Mouse (Mus musculus) liver, adult 2 months (tissue): ENCODE results near the gene Proser3. TPM values are rescaled to one million over a fixed set of nuclear protein-coding genes. Genes with fewer than 3 reads are reported as not detected.

Source experiments
- DNase-seq: peaks from one replicate; pipeline ENCODE4 v3.0.0-alpha.2; 2011; ENCODE audit warnings: low read depth, low spot score; ENCODE audit errors: extremely low read depth
- H3K27ac ChIP-seq: fragments of 200-500 bp; replicated peaks from 2 replicates; pipeline ENCODE4 v1.5.1; 2012; ENCODE audit warnings: low read depth, mild to moderate bottlenecking, control low read depth, inconsistent platforms, low read length; ENCODE audit not compliant: insufficient read depth
- H3K27me3 ChIP-seq: fragments of 200-500 bp; 2 replicates; pipeline ENCODE4 v1.6.1; 2012; ENCODE audit warnings: mild to moderate bottlenecking, moderate library complexity, low read length, inconsistent platforms; ENCODE audit not compliant: control insufficient read depth, insufficient read depth
- H3K36me3 ChIP-seq: fragments of 200-500 bp; 2 replicates; pipeline ENCODE4 v1.6.1; 2012; ENCODE audit warnings: low read length, inconsistent platforms; ENCODE audit not compliant: control insufficient read depth, insufficient read depth
- H3K4me1 ChIP-seq: fragments of 200-500 bp; 2 replicates; pipeline ENCODE4 v1.6.1; 2011; ENCODE audit warnings: low read length; ENCODE audit not compliant: control insufficient read depth, insufficient read depth
- H3K4me3 ChIP-seq: fragments of 200-500 bp; 2 replicates; pipeline ENCODE4 v1.5.1; 2011; ENCODE audit warnings: low read depth, mild to moderate bottlenecking, control low read depth, low read length, moderate library complexity; ENCODE audit not compliant: insufficient read depth
- H3K79me2 ChIP-seq: fragments of 200-500 bp; 2 replicates; pipeline ENCODE4 v1.6.1; 2012; ENCODE audit warnings: inconsistent platforms, mild to moderate bottlenecking, low read length, moderate library complexity; ENCODE audit not compliant: control insufficient read depth, insufficient read depth
- H3K9ac ChIP-seq: fragments of 200-500 bp; 2 replicates; pipeline ENCODE4 v1.6.1; 2012; ENCODE audit warnings: low read depth, mild to moderate bottlenecking, control low read depth, inconsistent platforms, low read length
- CTCF ChIP-seq: fragments of 200-500 bp; IDR thresholded peaks from 2 replicates; pipeline ENCODE4 v1.5.1; 2011; ENCODE audit warnings: low read depth, low read length, control low read depth
- POLR2A ChIP-seq: fragments of 200-500 bp; IDR thresholded peaks from 2 replicates; pipeline ENCODE4 v1.6.1; 2011; ENCODE audit warnings: low read length, control low read depth; ENCODE audit not compliant: insufficient read depth; ENCODE audit errors: extremely low read depth
- WGBS: fragments of 180-500 bp; shearing (Covaris S2); methylation state at CpG from one replicate; pipeline ENCODE4 v1.1.7; 2018; 5-methylcytosine and 5-hydroxymethylcytosine counted together
- polyA plus RNA-seq: library from polyadenylated mRNA; depleted of rRNA; stranded (reverse); fragments of >200 nt; gene quantifications from 2 replicates; pipeline ENCODE4 v1.2.3, GENCODE M21; 2012; rRNA removed
- total RNA-seq: library from RNA; depleted of rRNA; stranded (reverse); fragments of >200 nt; gene quantifications from 2 replicates; pipeline ENCODE4 v1.2.3, GENCODE M21; 2014; rRNA removed

Proser3 gene
- total and polyA plus RNA-seq, 2 experiments, result 1.6 to 4.5 TPM

- peak; percentile 95 for DNase-seq
- Histone ChIP-seq H3K27me3 (no peaks in the 10 kb centered on the region), H3K9ac (peak within 1 kb of the TSS; percentile 90), H3K4me3 (peak within 1 kb of the TSS; percentile 86), H3K36me3 (no peaks in the 10 kb centered on the region), H3K4me1 (no peaks in the 10 kb centered on the region), H3K27ac (peak within 1 kb of the TSS; percentile 98), H3K79me2 (no peaks in the 10 kb centered on the region; the same call in 1 of the 2 replicates)
- peak; percentile 78; the same call in 1 of the 2 replicates for TF ChIP-seq POLR2A
- peak; percentile 34 for TF ChIP-seq CTCF
- 16% methylated on average over 11 of the region's 11 CpGs for WGBS
Observed at GRCm38 (mm10) chr7:30493401-30493931, 58.6 kb downstream of the Proser3 start, which contains the start of gene Prodh2. Gene Prodh2, plus strand, starts transcription at chr7:30493622.

GRCm38 (mm10) chr7:30492765-30493164, 59.3 kb downstream of the Proser3 start:
- Histone ChIP-seq H3K79me2 (no peaks in the 10 kb centered on the region; the same call in 1 of the 2 replicates), H3K27me3 (no peaks in the 10 kb centered on the region), H3K4me1 (no peaks in the 10 kb centered on the region), H3K9ac (peak overlapping the region; percentile 52), H3K36me3 (no peaks in the 10 kb centered on the region), H3K27ac (peak overlapping the region; percentile 98), H3K4me3 (no peak overlapping the region)
- WGBS, result 5% methylated on average over 4 of the region's 4 CpGs
- peak; percentile 94 for DNase-seq
- TF ChIP-seq CTCF, result peak; percentile 82
- TF ChIP-seq POLR2A, result no peak

GRCm38 (mm10) chr7:30490957-30491307, 61.2 kb downstream of the Proser3 start:
- 36% methylated on average over 6 of the region's 6 CpGs for WGBS
- Histone ChIP-seq H3K4me1 (no peaks in the 10 kb centered on the region), H3K79me2 (no peaks in the 10 kb centered on the region; the same call in 1 of the 2 replicates)

GRCm38 (mm10) chr7:30490251-30490956, 61.7 kb downstream of the Proser3 start:
- Histone ChIP-seq H3K27ac (no peak overlapping the region), H3K27me3 (no peaks in the 10 kb centered on the region), H3K36me3 (no peaks in the 10 kb centered on the region), H3K4me1 (no peaks in the 10 kb centered on the region), H3K79me2 (no peaks in the 10 kb centered on the region; the same call in 1 of the 2 replicates), H3K4me3 (no peak overlapping the region), H3K9ac (no peak overlapping the region)
- WGBS, result 53% methylated on average over 16 of the region's 16 CpGs
- TF ChIP-seq CTCF, result peak; percentile 45; the same call in 1 of the 2 replicates
- no peak for TF ChIP-seq POLR2A
- DNase-seq, result no peak

More at GRCm38 (mm10) chr7:30490957-30491307, 61.2 kb downstream of the Proser3 start:
- H3K27me3 ChIP-seq, result no peaks in the 10 kb centered on the region
- H3K9ac ChIP-seq, result no peak overlapping the region
- H3K36me3 ChIP-seq, result no peaks in the 10 kb centered on the region
- no peak for DNase-seq
- TF ChIP-seq CTCF, result no peak
- no peak for TF ChIP-seq POLR2A
- H3K4me3 ChIP-seq, result no peak overlapping the region
- H3K27ac ChIP-seq, result no peak overlapping the region

Other genes with a start within 250 kb of the Proser3 start
Only the 30 nearest of the 34 such genes appear.
- gene Sdhaf1, start 228.4 kb downstream of the Proser3 start, total RNA-seq, result 4.0 and 4.4 TPM in 2 replicates
- gene Sdhaf1, start 228.4 kb downstream of the Proser3 start, polyA plus RNA-seq, result 15.8 and 16.2 TPM in 2 replicates
- 0.74 and 1.7 TPM in 2 replicates for gene Lrfn3, start 189.5 kb downstream of the Proser3 start, total RNA-seq
- 12.9 and 22.2 TPM in 2 replicates for gene Lrfn3, start 189.5 kb downstream of the Proser3 start, polyA plus RNA-seq
- 46.1 and 57.6 TPM in 2 replicates for gene Tyrobp, start 138.5 kb downstream of the Proser3 start, total RNA-seq
- 48.1 and 86.4 TPM in 2 replicates for gene Tyrobp, start 138.5 kb downstream of the Proser3 start, polyA plus RNA-seq
- gene Hcst, start 132.4 kb downstream of the Proser3 start, total RNA-seq, result 1.9 and 2.1 TPM in 2 replicates
- 3.3 and 5.0 TPM in 2 replicates for gene Hcst, start 132.4 kb downstream of the Proser3 start, polyA plus RNA-seq
- gene Nfkbid, start 130.6 kb downstream of the Proser3 start, total RNA-seq, result 0.55 and 1.0 TPM in 2 replicates
- 0.52 and 0.92 TPM in 2 replicates for gene Nfkbid, start 130.6 kb downstream of the Proser3 start, polyA plus RNA-seq
- 0.18 and 0.74 TPM in 2 replicates for gene Aplp1, start 106.8 kb downstream of the Proser3 start, total RNA-seq
- gene Aplp1, start 106.8 kb downstream of the Proser3 start, polyA plus RNA-seq, result 0.65 and 0.70 TPM in 2 replicates
- not detected in 2 replicates for gene Kirrel2, start 94.6 kb downstream of the Proser3 start, total RNA-seq
- gene Kirrel2, start 94.6 kb downstream of the Proser3 start, polyA plus RNA-seq, result not detected in 2 replicates
- under 0.01 TPM in 1 of 2 replicates, not detected in the other for gene Nphs1, start 94.0 kb downstream of the Proser3 start, total RNA-seq
- not detected in 2 replicates for gene Nphs1, start 94.0 kb downstream of the Proser3 start, polyA plus RNA-seq
- 220 and 232 TPM in 2 replicates for gene Prodh2, start 58.7 kb downstream of the Proser3 start, total RNA-seq
- gene Prodh2, start 58.7 kb downstream of the Proser3 start, polyA plus RNA-seq, result 416 and 432 TPM in 2 replicates
- 0.07 and 0.37 TPM in 2 replicates for gene Arhgap33, start 17.2 kb downstream of the Proser3 start, total RNA-seq
- 0.72 and 1.2 TPM in 2 replicates for gene Arhgap33, start 17.2 kb downstream of the Proser3 start, polyA plus RNA-seq
- gene Hspb6, start 121 bp downstream of the Proser3 start, total RNA-seq, result 2.2 and 2.5 TPM in 2 replicates
- gene Hspb6, start 121 bp downstream of the Proser3 start, polyA plus RNA-seq, result 22.5 and 29.2 TPM in 2 replicates
- 2.7 and 4.0 TPM in 2 replicates for gene Lin37, start 7.5 kb upstream of the Proser3 start, total RNA-seq
- gene Lin37, start 7.5 kb upstream of the Proser3 start, polyA plus RNA-seq, result 18.8 and 22.4 TPM in 2 replicates
- 12.4 and 16.2 TPM in 2 replicates for gene U2af1l4, start 11.0 kb upstream of the Proser3 start, total RNA-seq
- 31.3 and 34.6 TPM in 2 replicates for gene U2af1l4, start 11.0 kb upstream of the Proser3 start, polyA plus RNA-seq
- 1.9 and 2.8 TPM in 2 replicates for gene Gm49396, start 11.0 kb upstream of the Proser3 start, total RNA-seq
- gene Gm49396, start 11.0 kb upstream of the Proser3 start, polyA plus RNA-seq, result 0.70 and 0.91 TPM in 2 replicates
- 34.9 and 38.0 TPM in 2 replicates for gene Psenen, start 11.3 kb upstream of the Proser3 start, total RNA-seq
- 126 and 149 TPM in 2 replicates for gene Psenen, start 11.3 kb upstream of the Proser3 start, polyA plus RNA-seq
- 0.55 TPM in 1 of 2 replicates, not detected in the other for gene Igflr1, start 13.1 kb upstream of the Proser3 start, total RNA-seq
- 2.3 and 4.2 TPM in 2 replicates for gene Igflr1, start 13.1 kb upstream of the Proser3 start, polyA plus RNA-seq
- gene Kmt2b, start 36.4 kb upstream of the Proser3 start, total RNA-seq, result 3.4 and 5.0 TPM in 2 replicates
- 12.1 and 19.2 TPM in 2 replicates for gene Kmt2b, start 36.4 kb upstream of the Proser3 start, polyA plus RNA-seq
- gene Zbtb32, start 46.6 kb upstream of the Proser3 start, total RNA-seq, result 0.18 and 0.87 TPM in 2 replicates
- gene Zbtb32, start 46.6 kb upstream of the Proser3 start, polyA plus RNA-seq, result 0.58 and 0.61 TPM in 2 replicates
- not detected in 2 replicates for gene Upk1a, start 60.5 kb upstream of the Proser3 start, total RNA-seq
- 0.23 and 0.54 TPM in 2 replicates for gene Upk1a, start 60.5 kb upstream of the Proser3 start, polyA plus RNA-seq
- gene Cox6b1, start 73.9 kb upstream of the Proser3 start, total RNA-seq, result 640 and 781 TPM in 2 replicates
- 399 and 416 TPM in 2 replicates for gene Cox6b1, start 73.9 kb upstream of the Proser3 start, polyA plus RNA-seq
- 0.18 TPM in 1 of 2 replicates, not detected in the other for gene Etv2, start 83.6 kb upstream of the Proser3 start, total RNA-seq
- gene Etv2, start 83.6 kb upstream of the Proser3 start, polyA plus RNA-seq, result not detected in 2 replicates
- 17.1 and 20.7 TPM in 2 replicates for gene Rbm42, start 98.0 kb upstream of the Proser3 start, total RNA-seq
- 35.8 and 36.7 TPM in 2 replicates for gene Rbm42, start 98.0 kb upstream of the Proser3 start, polyA plus RNA-seq
- 4.6 and 4.7 TPM in 2 replicates for gene Haus5, start 112.7 kb upstream of the Proser3 start, total RNA-seq
- gene Haus5, start 112.7 kb upstream of the Proser3 start, polyA plus RNA-seq, result 3.7 and 5.3 TPM in 2 replicates
- not detected in 2 replicates for gene Pmis2, start 119.3 kb upstream of the Proser3 start, total RNA-seq
- gene Pmis2, start 119.3 kb upstream of the Proser3 start, polyA plus RNA-seq, result not detected in 2 replicates
- gene 2200002J24Rik, start 146.6 kb upstream of the Proser3 start, total RNA-seq, result 0.34 TPM in 1 of 2 replicates, not detected in the other
- not detected in 2 replicates for gene 2200002J24Rik, start 146.6 kb upstream of the Proser3 start, polyA plus RNA-seq
- gene Atp4a, start 159.9 kb upstream of the Proser3 start, total RNA-seq, result 2.6 and 4.4 TPM in 2 replicates
- gene Atp4a, start 159.9 kb upstream of the Proser3 start, polyA plus RNA-seq, result 1.3 and 4.2 TPM in 2 replicates
- 124 and 146 TPM in 2 replicates for gene Tmem147, start 177.2 kb upstream of the Proser3 start, total RNA-seq
- gene Tmem147, start 177.2 kb upstream of the Proser3 start, polyA plus RNA-seq, result 248 and 335 TPM in 2 replicates
- not detected in 2 replicates for gene Gapdhs, start 191.4 kb upstream of the Proser3 start, total RNA-seq
- 0.50 and 1.3 TPM in 2 replicates for gene Gapdhs, start 191.4 kb upstream of the Proser3 start, polyA plus RNA-seq
- gene Sbsn, start 199.2 kb upstream of the Proser3 start, total RNA-seq, result 0.46 and 0.60 TPM in 2 replicates
- gene Sbsn, start 199.2 kb upstream of the Proser3 start, polyA plus RNA-seq, result 0.33 and 0.41 TPM in 2 replicates
- gene Dmkn, start 211.5 kb upstream of the Proser3 start, total RNA-seq, result not detected in 2 replicates
- gene Dmkn, start 211.5 kb upstream of the Proser3 start, polyA plus RNA-seq, result 0.44 TPM in 1 of 2 replicates, not detected in the other